9 mouse cellular contexts compared by ENCODE assay signal in genomic region chr9:45663386-45664315, GRCm38 (mm10).
A peak's percentile ranks its signal among the peaks of the same experiment; 100 is the strongest.
DNase-seq lines count a peak whose midpoint lies in the region; ATAC-seq lines count a peak whose summit lies in the region.
"Had no signal": no experiment of that assay in that cellular context is flagged by ENCODE, and none has a peak within 500 bp of the region (broad histone marks: within the 10 kb centered on the region; RNA-seq: fewer than 3 reads in every experiment).

No protein-coding gene starts in this region.

- DNase-seq in cerebellum, postnatal 10 days, result peak; percentile 78 to 87
- DNase-seq in cerebellum, adult 9-11 months, result no peak
- peak; percentile 62 for DNase-seq in right cerebral cortex, postnatal 14 days
- no peak for DNase-seq in urinary bladder, postnatal 14 days (ENCODE audit: low spot score)
- DNase-seq in heart, adult 11 months, result no peak
- DNase-seq: thymus, postnatal 4 days had no signal

- peak; percentile 83 for ATAC-seq in hindbrain, embryonic 16.5 days
- ATAC-seq in limb, embryonic 13.5 days (ENCODE audit: low FRiP score, low read depth), result no peak
- no peak for ATAC-seq in heart, embryonic 12.5 days (ENCODE audit: insufficient number of reproducible peaks, low FRiP score)

- no peak overlapping the region for H3K4me3 ChIP-seq in hindbrain, embryonic 16.5 days (ENCODE audit: low read length)
- H3K4me3 ChIP-seq in limb, embryonic 13.5 days, result no peak overlapping the region
- H3K4me3 ChIP-seq in heart, embryonic 12.5 days, result no peak overlapping the region

- WGBS in hindbrain, embryonic 16.5 days, result 24% methylated on average over 16 of the region's 16 CpGs
- WGBS in limb, embryonic 13.5 days, result 56% methylated on average over 15 of the region's 16 CpGs
- WGBS in heart, embryonic 12.5 days, result 61% methylated on average over 16 of the region's 16 CpGs

- peak overlapping the region; percentile 43 for H3K9ac ChIP-seq in hindbrain, embryonic 16.5 days (ENCODE audit: low read depth, low read length)
- no peak overlapping the region for H3K9ac ChIP-seq in limb, embryonic 13.5 days
- no peak overlapping the region for H3K9ac ChIP-seq in heart, embryonic 12.5 days

- no peak overlapping the region for H3K4me2 ChIP-seq in hindbrain, embryonic 16.5 days (ENCODE audit: low read length)
- H3K4me2 ChIP-seq in limb, embryonic 13.5 days (replicated peaks), result no peak overlapping the region
- no peak overlapping the region for H3K4me2 ChIP-seq in heart, embryonic 12.5 days

- H3K27ac ChIP-seq in hindbrain, embryonic 16.5 days (ENCODE audit: low read depth, low read length), result peak overlapping the region; percentile 85
- H3K27ac ChIP-seq in limb, embryonic 13.5 days, result peak overlapping the region; percentile 33
- H3K27ac ChIP-seq in heart, embryonic 12.5 days (ENCODE audit: poor library complexity, severe bottlenecking), result no peak overlapping the region

- peaks cover 40% of the 10 kb centered on the region for H3K4me1 ChIP-seq in hindbrain, embryonic 16.5 days (ENCODE audit: control insufficient read depth, insufficient read depth, low read depth, low read length)
- H3K4me1 ChIP-seq in limb, embryonic 13.5 days, result peaks cover 29% of the 10 kb centered on the region
- H3K4me1 ChIP-seq in heart, embryonic 12.5 days (replicated peaks), result no peaks in the 10 kb centered on the region

- H3K9me3 ChIP-seq in hindbrain, embryonic 16.5 days (ENCODE audit: control insufficient read depth, low read length), result no peaks in the 10 kb centered on the region
- H3K9me3 ChIP-seq in limb, embryonic 13.5 days, result no peaks in the 10 kb centered on the region
- no peaks in the 10 kb centered on the region for H3K9me3 ChIP-seq in heart, embryonic 12.5 days (replicated peaks)

- no peaks in the 10 kb centered on the region for H3K27me3 ChIP-seq in hindbrain, embryonic 16.5 days (replicated peaks; ENCODE audit: control insufficient read depth, insufficient read depth, low read length)
- no peaks in the 10 kb centered on the region for H3K27me3 ChIP-seq in limb, embryonic 13.5 days
- H3K27me3 ChIP-seq in heart, embryonic 12.5 days (replicated peaks), result peaks cover 47% of the 10 kb centered on the region

- H3K36me3 ChIP-seq in hindbrain, embryonic 16.5 days (ENCODE audit: control insufficient read depth, insufficient read depth, low read length), result peaks cover 2% of the 10 kb centered on the region; the same call in 1 of the 2 replicates
- H3K36me3 ChIP-seq in limb, embryonic 13.5 days, result no peaks in the 10 kb centered on the region
- no peaks in the 10 kb centered on the region for H3K36me3 ChIP-seq in heart, embryonic 12.5 days

Comparison
In these comparisons a context has a peak if more than half of its experiments do, and no peak if none do; other contexts are left out.
1. DNase-seq: peak in cerebellum, postnatal 10 days (2 of 2) and right cerebral cortex, postnatal 14 days (single experiment); none in cerebellum, adult 9-11 months (single experiment), urinary bladder, postnatal 14 days (single experiment) and heart, adult 11 months (single experiment).